Mouse (Mus musculus) olfactory bulb, adult 2 months (tissue): ENCODE results near the gene Zfp978. TPM values are rescaled to one million over a fixed set of nuclear protein-coding genes. Genes with fewer than 3 reads are reported as not detected.
"Not testable (repeated sequence)": the region's sequence is repeated elsewhere in the genome, so short reads cannot be mapped to it uniquely, and the experiment has no call there.

Experiments used
- H3K27ac ChIP-seq: fragments of 200-500 bp; 2 replicates; pipeline ENCODE4 v1.5.1; 2012; ENCODE audit warnings: low read depth, low read length; ENCODE audit not compliant: insufficient read depth
- H3K4me1 ChIP-seq: fragments of 200-500 bp; 2 replicates; pipeline ENCODE4 v1.6.1; 2012; ENCODE audit warnings: low read length; ENCODE audit not compliant: control insufficient read depth, insufficient read depth
- H3K4me3 ChIP-seq: fragments of 200-500 bp; 2 replicates; pipeline ENCODE4 v1.5.1; 2012; ENCODE audit warnings: mild to moderate bottlenecking, low read depth, low read length, moderate library complexity; ENCODE audit not compliant: insufficient read depth
- WGBS: fragments of 180-500 bp; shearing (Covaris S2); methylation state at CpG from one replicate; pipeline ENCODE4 v1.1.7; 2018; 5-methylcytosine and 5-hydroxymethylcytosine counted together
- polyA plus RNA-seq: library from polyadenylated mRNA; stranded (reverse); fragments of >200 nt; gene quantifications from 2 replicates; pipeline ENCODE4 v1.2.4, GENCODE M21; 2012; ENCODE audit warnings: low replicate concordance; ENCODE audit not compliant: missing spikeins, insufficient read depth, insufficient read length

Gene Zfp978
- polyA plus RNA-seq, 1 experiment: not detected

DNA sequence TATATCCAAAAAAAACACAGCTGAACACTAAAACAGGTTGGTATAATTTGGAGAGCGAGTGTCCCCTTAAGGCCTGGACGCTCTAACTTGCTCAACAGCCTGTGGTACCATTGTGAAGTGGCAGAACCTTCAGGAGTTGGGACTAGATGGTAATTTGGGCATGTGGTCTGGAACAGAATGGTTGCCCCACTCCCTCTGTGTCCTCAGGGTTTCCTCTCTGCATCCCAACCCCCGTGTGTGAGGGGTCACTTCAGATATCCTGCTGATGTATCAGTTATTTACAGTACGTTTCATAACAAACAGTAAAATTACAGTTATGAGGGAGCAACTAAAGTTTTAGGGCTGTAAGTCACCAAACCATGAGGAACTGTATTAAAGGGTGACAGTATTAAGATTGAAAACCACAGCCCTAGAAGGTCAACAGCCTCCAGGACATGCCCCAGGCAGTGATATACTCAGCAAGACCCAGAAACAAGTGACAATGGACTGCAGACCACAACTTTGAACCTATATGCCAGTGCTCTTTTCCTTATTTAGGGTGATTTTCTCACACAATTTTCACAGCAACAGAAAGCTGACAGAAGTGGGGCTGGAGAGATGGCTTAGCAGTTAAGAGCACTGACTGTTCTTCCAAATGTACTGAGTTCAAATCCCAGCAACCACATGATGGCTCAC is 14.6 kb upstream of the Zfp978 start:
- WGBS: 65% methylated on average over 4 of the region's 4 CpGs
- H3K4me3 ChIP-seq, H3K27ac ChIP-seq, H3K4me1 ChIP-seq: not testable (repeated sequence)

DNA sequence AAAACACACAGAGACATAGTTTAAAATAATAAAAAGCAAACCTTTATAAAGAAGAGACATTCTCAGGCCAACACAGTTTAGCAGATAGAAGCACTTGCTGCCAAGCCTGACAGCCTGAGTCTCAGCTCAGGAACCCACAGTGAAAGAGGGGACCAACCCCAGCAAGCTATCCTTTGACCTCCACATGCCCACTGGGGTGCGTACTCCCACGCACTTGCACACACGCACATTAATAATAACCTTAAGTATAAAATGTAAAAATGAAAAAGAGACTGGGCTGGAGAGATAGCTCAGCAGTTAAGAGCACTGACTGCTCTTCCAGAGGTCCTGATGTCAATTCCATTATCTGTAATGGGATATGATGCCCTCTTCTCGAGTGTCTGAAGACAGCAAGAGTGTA is 13.8 kb upstream of the Zfp978 start:
- H3K27ac ChIP-seq, H3K4me3 ChIP-seq, H3K4me1 ChIP-seq: not testable (repeated sequence)
- 70% methylated on average over 4 of the region's 4 CpGs for WGBS

DNA sequence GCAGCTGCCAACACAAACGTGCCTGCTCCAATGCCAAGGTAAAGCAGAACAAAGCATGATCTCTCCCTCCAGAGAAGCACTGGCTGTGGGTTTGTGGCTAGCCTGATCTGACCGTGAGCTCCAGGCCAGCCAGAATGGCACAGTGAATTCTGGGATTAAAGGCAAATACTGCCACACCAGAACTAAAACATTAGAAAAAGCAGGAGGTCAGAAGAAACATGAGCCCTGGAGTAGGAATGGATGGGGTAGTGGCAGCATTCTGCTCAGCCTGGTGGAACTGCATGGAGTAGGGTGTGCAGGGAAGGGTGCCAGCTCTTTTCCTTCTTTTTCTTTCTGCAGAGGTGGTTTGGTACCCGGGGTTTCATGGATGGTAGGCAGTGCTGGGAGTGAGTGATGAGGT is 13.2 kb upstream of the Zfp978 start:
- not testable (repeated sequence) for H3K4me3 ChIP-seq, H3K27ac ChIP-seq, H3K4me1 ChIP-seq
- 83% methylated on average over 2 of the region's 3 CpGs for WGBS

DNA sequence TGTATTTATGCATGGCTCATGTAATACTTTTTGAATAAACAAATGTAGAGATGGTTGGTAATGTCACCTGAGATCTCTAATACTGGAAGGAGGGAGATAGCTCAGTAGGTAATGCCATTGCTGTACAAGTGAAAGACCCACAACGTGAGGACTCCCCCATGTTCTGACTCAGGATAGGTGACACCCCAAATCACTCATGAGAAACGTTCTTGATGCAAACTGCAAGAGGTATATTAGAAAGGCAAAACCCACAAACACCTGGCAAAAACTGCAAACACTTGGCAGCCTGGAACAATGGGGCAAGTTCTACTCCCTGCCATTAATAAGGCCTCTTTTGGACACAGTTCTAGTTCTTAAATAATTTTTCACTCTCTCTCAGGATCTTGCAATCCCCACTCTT is 12.7 kb upstream of the Zfp978 start:
- H3K4me1 ChIP-seq, H3K27ac ChIP-seq, H3K4me3 ChIP-seq: not testable (repeated sequence)
- WGBS: 77% methylated on average over 2 of the region's 2 CpGs

DNA sequence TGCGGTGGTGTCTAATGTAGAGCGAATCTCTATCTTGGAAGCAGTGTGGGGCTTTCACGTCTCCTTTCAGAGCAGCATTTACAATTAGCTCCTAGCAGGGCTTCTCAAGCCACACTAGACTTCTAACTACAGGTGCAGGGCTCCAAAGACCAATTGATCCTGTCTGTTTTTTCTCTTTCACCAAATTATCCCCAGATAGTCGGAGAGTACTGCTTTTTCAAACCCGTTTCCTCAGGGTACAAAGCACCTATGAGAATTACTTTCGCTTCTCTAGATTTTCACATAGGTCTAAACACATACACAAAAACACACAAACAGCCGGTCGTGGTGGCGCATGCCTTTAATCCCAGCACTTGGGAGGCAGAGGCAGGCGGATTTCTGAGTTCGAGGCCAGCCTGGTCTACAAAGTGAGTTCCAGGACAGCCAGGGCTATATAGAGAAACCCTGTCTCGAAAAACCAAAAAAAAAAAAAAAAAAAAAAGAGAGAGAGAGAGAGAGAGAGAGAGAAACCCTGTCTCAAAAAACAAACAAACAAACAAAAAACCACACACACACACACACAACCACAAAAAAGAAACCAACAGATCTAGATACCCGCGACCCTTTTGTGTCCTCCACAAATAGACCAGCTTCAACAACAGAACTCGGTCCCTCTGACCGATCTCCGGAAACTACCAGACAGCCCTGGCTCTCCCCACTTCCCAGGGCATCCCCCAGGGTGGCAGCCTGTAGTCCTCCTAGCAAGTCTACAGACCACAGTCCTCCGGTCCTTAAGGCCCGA is 12.0 kb upstream of the Zfp978 start:
- H3K4me3 ChIP-seq, H3K27ac ChIP-seq, H3K4me1 ChIP-seq: not testable (repeated sequence)
- WGBS: 92% methylated on average over 18 of the region's 19 CpGs

DNA sequence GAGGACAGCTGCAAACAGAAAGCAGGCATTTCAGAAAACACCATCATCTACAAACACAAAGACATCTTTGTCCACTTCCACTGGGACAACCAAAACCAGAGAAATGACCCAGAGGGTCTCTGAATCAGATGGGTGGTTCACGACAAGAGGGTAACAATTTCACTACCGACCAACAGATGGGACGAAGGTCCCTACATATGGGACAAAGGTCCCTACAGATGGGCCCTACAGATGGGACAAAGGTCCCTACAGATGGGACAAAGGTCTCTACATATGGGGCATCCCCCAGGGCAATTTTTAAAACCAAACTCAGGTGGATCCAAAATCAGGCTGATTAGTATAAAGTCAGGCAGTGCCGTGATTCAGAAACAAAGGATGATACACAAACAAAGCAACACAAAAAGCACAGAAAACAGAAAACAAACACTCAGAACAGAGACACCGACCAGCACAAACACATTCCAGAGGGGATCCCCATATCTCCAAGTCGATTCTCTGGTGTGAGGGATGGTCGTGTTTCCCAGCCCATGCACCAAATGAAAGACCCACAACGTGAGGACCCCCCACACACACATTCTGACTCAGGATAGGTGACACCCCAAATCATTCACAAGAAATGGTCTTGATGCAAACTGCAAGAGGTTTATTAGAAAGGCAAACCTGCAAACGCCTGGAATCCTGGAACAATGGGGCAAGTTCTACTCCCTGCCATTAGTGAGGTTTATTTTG is 11.3 kb upstream of the Zfp978 start:
- not testable (repeated sequence) for H3K27ac ChIP-seq, H3K4me3 ChIP-seq, H3K4me1 ChIP-seq
- 86% methylated on average over 9 of the region's 9 CpGs for WGBS

DNA sequence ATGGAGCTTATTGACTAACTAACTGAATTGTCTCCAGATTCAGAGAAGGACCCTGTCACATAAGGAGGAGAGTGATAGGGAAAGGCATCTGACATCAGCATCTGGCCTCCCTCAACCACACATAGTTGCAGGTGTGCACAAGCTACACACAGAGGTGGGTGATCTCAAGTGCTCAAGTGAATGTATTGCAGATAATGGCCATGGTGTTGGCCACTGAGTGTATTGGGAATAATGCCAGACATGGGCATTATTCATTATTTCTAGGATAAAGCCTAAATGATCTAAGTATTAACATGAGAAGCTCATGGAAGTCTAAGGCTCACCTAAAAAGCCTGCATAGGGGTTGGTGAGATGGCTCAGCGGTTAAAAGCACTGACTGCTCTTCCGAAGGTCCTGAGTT is 10.6 kb upstream of the Zfp978 start:
- not testable (repeated sequence) for H3K4me1 ChIP-seq, H3K4me3 ChIP-seq, H3K27ac ChIP-seq
- WGBS: 86% methylated on average over 2 of the region's 2 CpGs

DNA sequence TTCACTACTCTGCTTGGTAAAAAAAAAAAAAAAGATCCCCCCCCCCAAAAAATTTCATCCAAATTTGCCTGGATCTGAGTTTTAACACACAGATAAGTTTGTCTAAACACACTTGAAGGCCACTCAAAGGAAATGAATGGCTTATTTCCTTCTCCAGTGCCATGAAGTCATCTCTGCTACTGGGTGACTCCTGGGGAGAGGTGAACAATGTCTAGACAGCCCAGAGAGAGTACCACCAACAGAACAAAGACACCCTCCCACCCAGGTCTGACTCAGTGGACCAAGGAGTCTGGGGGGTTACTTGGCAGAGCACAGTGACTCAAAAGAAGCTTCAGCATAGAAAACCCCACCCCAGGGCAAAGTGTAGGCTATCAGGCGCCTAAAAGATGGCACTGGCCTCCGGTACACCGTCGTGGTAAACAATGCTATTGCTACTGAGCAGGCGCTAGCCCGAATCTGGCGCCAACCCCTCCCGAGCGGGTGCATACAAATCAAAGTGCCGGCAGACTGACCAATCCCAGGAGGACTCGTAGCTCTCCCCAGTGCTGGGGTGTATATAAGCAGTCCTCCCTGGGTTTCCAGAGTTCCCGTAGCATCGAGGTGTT is 9.6 kb upstream of the Zfp978 start:
- not testable (repeated sequence) for H3K27ac ChIP-seq, H3K4me3 ChIP-seq, H3K4me1 ChIP-seq
- 83% methylated on average over 11 of the region's 13 CpGs for WGBS

DNA sequence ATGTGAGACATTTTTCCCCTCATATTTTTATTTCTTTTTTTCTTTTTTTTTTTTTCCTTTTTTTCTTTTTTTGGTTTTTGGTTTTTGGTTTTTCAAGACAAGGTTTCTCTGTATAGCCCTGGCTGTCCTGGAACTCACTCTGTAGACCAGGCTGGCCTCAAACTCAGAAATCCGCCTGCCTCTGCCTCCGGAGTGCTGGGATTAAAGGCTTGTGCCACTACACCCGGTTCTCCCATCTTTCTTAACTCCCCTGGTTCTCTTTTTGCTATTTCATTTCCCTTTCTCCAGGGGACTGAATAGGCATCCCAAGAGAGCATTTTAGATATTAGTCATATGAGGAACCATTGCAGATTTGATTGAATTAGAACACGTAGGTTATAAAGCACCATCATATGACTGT is 7.5 kb upstream of the Zfp978 start:
- not testable (repeated sequence) for H3K4me1 ChIP-seq, H3K4me3 ChIP-seq, H3K27ac ChIP-seq
- 82% methylated on average over 4 of the region's 4 CpGs for WGBS

DNA sequence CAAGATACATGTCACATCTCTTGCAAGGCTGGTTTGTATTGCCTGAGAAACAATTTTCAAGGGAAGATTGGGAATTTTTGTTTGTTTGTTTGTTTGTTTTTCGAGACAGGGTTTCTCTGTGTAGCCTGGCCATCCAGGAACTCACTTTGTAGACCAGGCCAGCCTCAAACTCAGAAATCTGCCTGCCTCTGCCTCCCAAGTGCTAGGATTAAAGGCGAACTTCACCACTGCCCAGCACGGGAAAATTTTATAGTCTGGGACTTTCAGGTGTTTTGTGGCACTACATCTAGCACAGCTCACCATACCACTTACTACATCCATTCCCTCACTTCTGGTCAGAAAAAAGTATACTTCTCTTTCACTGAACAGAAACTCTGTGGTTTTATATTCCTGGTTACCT is 5.1 kb upstream of the Zfp978 start:
- H3K27ac ChIP-seq, H3K4me3 ChIP-seq, H3K4me1 ChIP-seq: not testable (repeated sequence)
- no CpG with 5 or more reads among the region's 3 CpGs for WGBS

DNA sequence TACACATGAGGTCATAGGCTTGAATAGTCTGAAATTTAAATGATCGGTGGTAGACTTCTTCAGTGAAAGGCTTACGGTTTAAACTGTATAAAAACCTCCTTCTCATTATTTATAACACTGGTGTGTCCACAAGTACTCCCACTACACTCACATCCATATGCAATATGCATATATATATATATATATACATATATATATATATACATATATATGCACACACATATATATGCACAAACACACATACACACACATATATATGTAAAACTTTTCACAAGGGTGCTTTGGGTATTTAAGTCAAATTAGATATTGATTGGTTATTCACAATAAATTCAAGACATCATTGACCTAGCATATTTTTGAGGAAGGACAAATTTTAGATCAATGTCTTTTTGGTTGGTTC is 3.9 kb upstream of the Zfp978 start:
- H3K4me3 ChIP-seq, H3K27ac ChIP-seq, H3K4me1 ChIP-seq: not testable (repeated sequence)
- no CpG with 5 or more reads among the region's 2 CpGs for WGBS

DNA sequence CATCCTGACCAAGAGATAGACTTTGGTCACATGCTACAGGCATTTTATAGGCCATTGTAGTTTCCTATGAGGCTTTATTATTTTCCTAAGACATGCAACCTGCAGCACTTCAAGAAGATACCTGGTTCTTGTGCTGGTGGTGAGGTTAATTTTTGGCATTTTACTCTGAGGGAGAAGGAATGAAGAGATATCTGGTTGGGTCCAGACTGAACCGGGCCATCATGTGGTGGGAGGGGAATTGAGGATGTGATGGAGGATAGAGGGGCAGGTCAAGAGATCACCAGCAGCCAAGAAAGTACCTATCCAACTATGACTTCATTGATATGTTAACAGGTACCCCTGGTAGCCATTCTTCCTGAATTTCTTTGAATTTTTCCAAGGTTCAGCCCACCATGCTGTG is 769 bp downstream of the Zfp978 start:
- WGBS: no CpG with 5 or more reads among the region's 1 CpGs
- not testable (repeated sequence) for H3K4me3 ChIP-seq, H3K4me1 ChIP-seq, H3K27ac ChIP-seq

DNA sequence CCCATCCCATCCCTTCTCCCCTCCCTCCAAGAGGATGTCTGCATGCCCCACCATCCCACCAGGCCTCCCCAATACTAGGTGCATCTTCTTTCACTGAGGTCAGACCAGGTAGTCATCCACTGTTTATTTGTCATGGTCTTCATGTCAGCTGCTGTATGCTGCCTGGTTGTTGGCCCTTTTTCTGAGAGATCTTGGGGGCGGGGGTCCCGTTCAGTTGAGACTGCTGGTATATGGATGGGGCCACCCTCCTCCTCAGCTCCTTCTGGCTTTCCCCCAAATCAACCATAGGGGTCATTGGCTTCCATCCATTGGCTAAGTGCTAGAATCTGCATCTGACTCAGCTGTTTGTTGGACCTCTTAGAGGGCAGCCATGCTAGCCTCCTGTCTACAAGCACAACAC is 8.5 kb downstream of the Zfp978 start:
- no CpG with 5 or more reads among the region's 2 CpGs for WGBS
- not testable (repeated sequence) for H3K4me3 ChIP-seq, H3K27ac ChIP-seq

DNA sequence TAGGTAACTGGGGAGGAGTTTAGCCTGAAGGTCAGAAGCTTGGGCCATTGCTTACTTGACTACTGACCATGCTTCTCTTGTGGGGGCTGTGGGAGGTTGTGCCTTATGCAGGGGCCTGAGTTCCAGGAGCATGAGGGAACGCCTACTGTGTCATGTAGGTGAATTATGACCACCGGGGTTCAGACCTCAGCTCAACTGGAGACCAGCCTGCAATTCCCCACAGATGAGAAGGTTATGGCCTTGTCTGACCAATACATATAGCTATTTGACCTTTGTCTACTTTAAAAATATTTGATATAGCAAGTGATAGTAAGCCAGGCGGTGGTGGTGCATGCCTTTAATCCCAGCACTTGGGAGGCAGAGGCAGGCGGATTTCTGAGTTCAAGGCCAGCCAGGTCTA is 22.1 kb downstream of the Zfp978 start:
- H3K4me3 ChIP-seq, H3K4me1 ChIP-seq, H3K27ac ChIP-seq: not testable (repeated sequence)
- WGBS: 83% methylated on average over 4 of the region's 4 CpGs

More for the DNA sequence above, 8.5 kb downstream of the Zfp978 start:
- not testable (repeated sequence) for H3K4me1 ChIP-seq
